Mouse (Mus musculus): Measurements from ENCODE around the gene Usp29. TPM values are rescaled to one million over a fixed set of nuclear protein-coding genes. Genes with fewer than 3 reads are reported as not detected.
A peak's percentile ranks its signal among the peaks of the same experiment; 100 is the strongest.

The Usp29 gene
- polyA plus RNA-seq, 1 experiment from 2014 or later = 1.7 TPM

GRCm38 (mm10) chr7:6820296-6820695, 89.9 kb downstream of the Usp29 start:
- H3K36me3 ChIP-seq (replicated peaks) = no peaks in the 10 kb centered on the region
- no peak overlapping the region for H3K4me2 ChIP-seq
- WGBS (ENCODE audit: insufficient replicate concordance) = 64% methylated on average over 6 of the region's 6 CpGs
- no peaks in the 10 kb centered on the region for H3K4me1 ChIP-seq (replicated peaks)
- no peak overlapping the region for H3K27ac ChIP-seq (replicated peaks)
- no peak overlapping the region for H3K9ac ChIP-seq
- H3K4me3 ChIP-seq (replicated peaks) = no peak overlapping the region
- ATAC-seq (ENCODE audit: insufficient read depth) = no peak
- no peaks in the 10 kb centered on the region for H3K27me3 ChIP-seq
- no peaks in the 10 kb centered on the region for H3K9me3 ChIP-seq (replicated peaks)

- no peak for ATAC-seq (ENCODE audit: insufficient read depth)
- Histone ChIP-seq H3K27me3 (no peaks in the 10 kb centered on the region), H3K9me3 (replicated peaks) (no peaks in the 10 kb centered on the region), H3K4me1 (replicated peaks) (no peaks in the 10 kb centered on the region), H3K4me2 (no peak overlapping the region), H3K27ac (replicated peaks) (no peak overlapping the region), H3K4me3 (replicated peaks) (no peak overlapping the region), H3K36me3 (replicated peaks) (no peaks in the 10 kb centered on the region), H3K9ac (no peak overlapping the region)
- 63% methylated on average over 4 of the region's 4 CpGs for WGBS (ENCODE audit: insufficient replicate concordance)
Measured at GRCm38 (mm10) chr7:6822633-6823032, 92.3 kb downstream of the Usp29 start.

GRCm38 (mm10) chr7:6823673-6824072, 93.3 kb downstream of the Usp29 start:
- no peaks in the 10 kb centered on the region for H3K4me1 ChIP-seq (replicated peaks)
- H3K9me3 ChIP-seq (replicated peaks) = no peaks in the 10 kb centered on the region
- H3K9ac ChIP-seq = no peak overlapping the region
- no peak overlapping the region for H3K27ac ChIP-seq (replicated peaks)
- no peak overlapping the region for H3K4me3 ChIP-seq (replicated peaks)
- H3K4me2 ChIP-seq = no peak overlapping the region
- no peaks in the 10 kb centered on the region for H3K36me3 ChIP-seq (replicated peaks)
- no peak for ATAC-seq (ENCODE audit: insufficient read depth)
- H3K27me3 ChIP-seq = no peaks in the 10 kb centered on the region
- 58% methylated on average over 2 of the region's 2 CpGs for WGBS (ENCODE audit: insufficient replicate concordance)

- WGBS (ENCODE audit: insufficient replicate concordance) = 67% methylated on average over 11 of the region's 11 CpGs
- Histone ChIP-seq H3K36me3 (replicated peaks) (no peaks in the 10 kb centered on the region), H3K27me3 (no peaks in the 10 kb centered on the region), H3K4me2 (no peak overlapping the region), H3K4me3 (replicated peaks) (no peak overlapping the region), H3K27ac (replicated peaks) (no peak overlapping the region), H3K9ac (no peak overlapping the region), H3K9me3 (replicated peaks) (no peaks in the 10 kb centered on the region), H3K4me1 (replicated peaks) (no peaks in the 10 kb centered on the region)
- no peak for ATAC-seq (ENCODE audit: insufficient read depth)
Measured at GRCm38 (mm10) chr7:6825966-6826647, 95.7 kb downstream of the Usp29 start.

- 15% methylated on average over 2 of the region's 2 CpGs for WGBS (ENCODE audit: insufficient replicate concordance)
Measured at GRCm38 (mm10) chr7:6829148-6829547, 98.8 kb downstream of the Usp29 start.

GRCm38 (mm10) chr7:6834950-6835349, 104.6 kb downstream of the Usp29 start:
- Histone ChIP-seq H3K27me3 (no peaks in the 10 kb centered on the region), H3K9me3 (replicated peaks) (no peaks in the 10 kb centered on the region), H3K36me3 (replicated peaks) (no peaks in the 10 kb centered on the region), H3K4me3 (replicated peaks) (no peak overlapping the region), H3K9ac (no peak overlapping the region), H3K27ac (replicated peaks) (no peak overlapping the region), H3K4me1 (replicated peaks) (no peaks in the 10 kb centered on the region), H3K4me2 (no peak overlapping the region)
- ATAC-seq (ENCODE audit: insufficient read depth) = no peak
- WGBS (ENCODE audit: insufficient replicate concordance) = 48% methylated on average over 5 of the region's 5 CpGs

More at GRCm38 (mm10) chr7:6829148-6829547, 98.8 kb downstream of the Usp29 start:
- Histone ChIP-seq H3K27ac (replicated peaks) (no peak overlapping the region), H3K9ac (no peak overlapping the region), H3K27me3 (no peaks in the 10 kb centered on the region), H3K4me1 (replicated peaks) (no peaks in the 10 kb centered on the region), H3K4me3 (replicated peaks) (no peak overlapping the region), H3K36me3 (replicated peaks) (no peaks in the 10 kb centered on the region), H3K9me3 (replicated peaks) (no peaks in the 10 kb centered on the region), H3K4me2 (no peak overlapping the region)
- no peak for ATAC-seq (ENCODE audit: insufficient read depth)

- Histone ChIP-seq H3K27me3 (no peaks in the 10 kb centered on the region), H3K27ac (replicated peaks) (no peak overlapping the region)
- no peak for ATAC-seq (ENCODE audit: insufficient read depth)
Measured at GRCm38 (mm10) chr7:6835351-6835750, 105.0 kb downstream of the Usp29 start.

GRCm38 (mm10) chr7:6837297-6837925, 107.0 kb downstream of the Usp29 start:
- H3K4me1 ChIP-seq (replicated peaks) = no peaks in the 10 kb centered on the region
- no peaks in the 10 kb centered on the region for H3K27me3 ChIP-seq
- no peak for ATAC-seq (ENCODE audit: insufficient read depth)
- H3K9me3 ChIP-seq (replicated peaks) = no peaks in the 10 kb centered on the region
- no peak overlapping the region for H3K4me2 ChIP-seq
- 36% methylated on average over 3 of the region's 3 CpGs for WGBS (ENCODE audit: insufficient replicate concordance)
- peak overlapping the region; percentile 46; the same call in 1 of the 2 replicates for H3K27ac ChIP-seq (replicated peaks)
- no peak overlapping the region for H3K9ac ChIP-seq
- H3K4me3 ChIP-seq (replicated peaks) = no peak overlapping the region
- no peaks in the 10 kb centered on the region for H3K36me3 ChIP-seq (replicated peaks)

More at GRCm38 (mm10) chr7:6835351-6835750, 105.0 kb downstream of the Usp29 start:
- no peak overlapping the region for H3K4me2 ChIP-seq
- no peaks in the 10 kb centered on the region for H3K36me3 ChIP-seq (replicated peaks)
- no peak overlapping the region for H3K4me3 ChIP-seq (replicated peaks)
- no peak overlapping the region for H3K9ac ChIP-seq
- no peaks in the 10 kb centered on the region for H3K9me3 ChIP-seq (replicated peaks)
- H3K4me1 ChIP-seq (replicated peaks) = no peaks in the 10 kb centered on the region
- WGBS (ENCODE audit: insufficient replicate concordance) = 26% methylated on average over 5 of the region's 5 CpGs

GRCm38 (mm10) chr7:6837926-6838554, 107.7 kb downstream of the Usp29 start:
- Histone ChIP-seq H3K9me3 (replicated peaks) (no peaks in the 10 kb centered on the region), H3K4me1 (replicated peaks) (no peaks in the 10 kb centered on the region), H3K27me3 (no peaks in the 10 kb centered on the region), H3K36me3 (replicated peaks) (no peaks in the 10 kb centered on the region), H3K27ac (replicated peaks) (peak overlapping the region; percentile 46; the same call in 1 of the 2 replicates), H3K9ac (no peak overlapping the region), H3K4me3 (replicated peaks) (no peak overlapping the region), H3K4me2 (no peak overlapping the region)
- WGBS (ENCODE audit: insufficient replicate concordance) = 34% methylated on average over 9 of the region's 9 CpGs
- ATAC-seq (ENCODE audit: insufficient read depth) = peak; percentile 70

- H3K4me3 ChIP-seq (replicated peaks) = no peak overlapping the region
- H3K36me3 ChIP-seq (replicated peaks) = no peaks in the 10 kb centered on the region
- no peak overlapping the region for H3K4me2 ChIP-seq
- 62% methylated on average over 5 of the region's 5 CpGs for WGBS (ENCODE audit: insufficient replicate concordance)
- H3K27me3 ChIP-seq = no peaks in the 10 kb centered on the region
- H3K9me3 ChIP-seq (replicated peaks) = no peaks in the 10 kb centered on the region
- H3K4me1 ChIP-seq (replicated peaks) = no peaks in the 10 kb centered on the region
- ATAC-seq (ENCODE audit: insufficient read depth) = no peak
- H3K27ac ChIP-seq (replicated peaks) = no peak overlapping the region
- H3K9ac ChIP-seq = no peak overlapping the region
Measured at GRCm38 (mm10) chr7:6840860-6841259, 110.5 kb downstream of the Usp29 start.

- Histone ChIP-seq H3K27me3 (no peaks in the 10 kb centered on the region), H3K4me1 (replicated peaks) (no peaks in the 10 kb centered on the region), H3K36me3 (replicated peaks) (no peaks in the 10 kb centered on the region), H3K27ac (replicated peaks) (no peak overlapping the region), H3K4me3 (replicated peaks) (no peak overlapping the region), H3K4me2 (no peak overlapping the region), H3K9me3 (replicated peaks) (no peaks in the 10 kb centered on the region), H3K9ac (no peak overlapping the region)
- no peak for ATAC-seq (ENCODE audit: insufficient read depth)
- 45% methylated on average over 3 of the region's 3 CpGs for WGBS (ENCODE audit: insufficient replicate concordance)
Measured at GRCm38 (mm10) chr7:6849495-6849894, 119.1 kb downstream of the Usp29 start.
